Mouse (Mus musculus) fibroblast of lung, adult 2 months (primary cell): Measurements from ENCODE around the gene Tox2.

ENCODE experiments used
- DNase-seq: peaks from one replicate; pipeline ENCODE4 v3.0.0-alpha.2; 2011; ENCODE audit warnings: low read depth

The Tox2 gene

GRCm38 (mm10) chr2:163370175-163370574 is 167.2 kb downstream of the Tox2 start:
- no peak for DNase-seq

- DNase-seq, result no peak
These were observed 169.7 kb downstream of the Tox2 start for GRCm38 (mm10) chr2:163372627-163373026.
